Mouse (Mus musculus) midbrain, postnatal 0 days (tissue): ENCODE data around the gene Olfr555. TPM values are rescaled to one million over a fixed set of nuclear protein-coding genes. Genes with fewer than 3 reads are reported as not detected.

ENCODE experiments used
- ATAC-seq: fragments of 200-750 bp; cut with Nextera tagmentation; 2 replicates; pipeline ENCODE4 v1.8.0; 2017; ENCODE audit warnings: moderate number of reproducible peaks, mild to moderate bottlenecking, moderate TSS enrichment, moderate library complexity; ENCODE audit not compliant: low FRiP score
- DNase-seq: peaks from one replicate; pipeline ENCODE4 v3.0.0-alpha.2; 2015; ENCODE audit warnings: low spot score
- H3K27ac ChIP-seq: fragments of 300-500 bp; sonication (generic); 2 replicates; pipeline ENCODE4 v1.5.1; 2014; ENCODE audit warnings: low read depth, mild to moderate bottlenecking, low read length, mixed read lengths
- H3K27me3 ChIP-seq: fragments of 300-500 bp; sonication (generic); 2 replicates; pipeline ENCODE4 v1.6.1; 2014; ENCODE audit warnings: low read length, control low read depth, mixed read lengths; ENCODE audit not compliant: insufficient read depth
- H3K36me3 ChIP-seq: fragments of 300-500 bp; sonication (generic); 2 replicates; pipeline ENCODE4 v1.6.1; 2014; ENCODE audit warnings: low read length, control low read depth, mixed read lengths; ENCODE audit not compliant: insufficient read depth
- H3K4me1 ChIP-seq: fragments of 300-500 bp; sonication (generic); 2 replicates; pipeline ENCODE4 v1.6.1; 2014; ENCODE audit warnings: mild to moderate bottlenecking, control low read depth, antibody characterized with exemption, low read length, mixed read lengths; ENCODE audit not compliant: insufficient read depth
- H3K4me2 ChIP-seq: fragments of 300-500 bp; sonication (generic); 2 replicates; pipeline ENCODE4 v1.6.1; 2014; ENCODE audit warnings: low read depth, mild to moderate bottlenecking, low read length, mixed read lengths; ENCODE audit not compliant: poor library complexity, severe bottlenecking
- H3K4me3 ChIP-seq: fragments of 300-500 bp; sonication (generic); 2 replicates; pipeline ENCODE4 v1.5.1; 2014; ENCODE audit warnings: low read depth, mild to moderate bottlenecking, low read length, moderate library complexity
- H3K9ac ChIP-seq: fragments of 300-500 bp; sonication (generic); replicated peaks from 2 replicates; pipeline ENCODE4 v1.6.1; 2014; ENCODE audit warnings: mild to moderate bottlenecking, low read length, moderate library complexity, mixed read lengths; ENCODE audit not compliant: poor library complexity, severe bottlenecking
- H3K9me3 ChIP-seq: fragments of 300-500 bp; sonication (generic); 2 replicates; pipeline ENCODE4 v1.6.1; 2016; ENCODE audit warnings: low read length, control low read depth
- CTCF ChIP-seq: IDR thresholded peaks from 2 replicates; pipeline ENCODE4 v1.5.1; 2016; ENCODE audit warnings: antibody characterized with exemption, mild to moderate bottlenecking
- WGBS: fragments of 180-500 bp; shearing (Covaris S2); extraction: QIAGEN DNeasy Blood & Tissue Kit; methylation state at CpG from one replicate; pipeline ENCODE4 v1.1.7; 2014; 5-methylcytosine and 5-hydroxymethylcytosine counted together
- polyA plus RNA-seq: library from polyadenylated mRNA; unstranded; fragments of >200 nt; fragmentation: Nextera tagmentation; extraction: Ambion mirVana; gene quantifications from 2 replicates; pipeline ENCODE4 v1.2.1, GENCODE M21; 2015
- total RNA-seq: library from RNA; depleted of rRNA; stranded (reverse); fragments of >200 nt; gene quantifications from 2 replicates; pipeline ENCODE4 v1.2.3, GENCODE M21; 2014; rRNA removed

Olfr555 gene
- total and polyA plus RNA-seq, 2 experiments from 2014 or later = not detected

DNA sequence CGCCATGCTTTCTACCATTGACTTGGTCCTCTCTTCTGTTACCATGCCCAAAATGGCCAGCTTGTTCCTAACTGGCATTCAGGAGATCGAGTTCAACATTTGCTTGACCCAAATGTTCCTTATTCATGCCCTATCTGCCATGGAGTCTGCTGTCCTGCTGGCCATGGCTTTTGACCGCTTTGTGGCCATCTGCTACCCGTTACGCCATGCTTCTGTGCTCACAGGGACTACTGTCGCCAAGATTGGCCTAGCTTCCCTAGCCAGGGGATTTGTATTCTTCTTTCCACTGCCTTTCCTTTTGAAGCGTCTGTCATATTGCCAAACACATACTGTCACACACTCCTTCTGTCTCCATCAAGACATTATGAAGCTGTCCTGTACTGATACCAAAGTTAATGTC is 39.8 kb downstream of the Olfr555 start:
- WGBS = 90% methylated on average over 7 of the region's 7 CpGs
- no peak for ATAC-seq
- no peaks in the 10 kb centered on the region for H3K36me3 ChIP-seq

DNA sequence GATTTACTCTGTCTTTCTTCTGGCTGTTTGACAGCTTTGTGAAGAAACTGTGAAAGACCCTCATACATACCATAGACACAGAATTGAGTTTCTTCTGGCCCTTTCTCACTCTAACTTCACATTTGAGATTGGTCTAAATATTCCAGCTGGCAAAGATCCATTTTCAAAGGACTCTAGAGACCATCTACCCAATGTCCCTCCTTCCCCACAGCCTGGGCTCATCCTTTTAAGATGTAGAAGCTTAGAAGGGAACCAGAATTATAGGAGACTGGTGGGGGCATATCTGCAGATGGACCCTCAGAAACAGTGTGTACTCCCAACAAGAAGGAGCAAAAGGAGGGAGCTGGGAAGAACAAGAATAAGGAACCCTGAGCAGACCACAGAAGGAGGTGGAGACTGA is 43.3 kb downstream of the Olfr555 start, which contains the start of gene Olfr558:
TSS of gene Olfr558 (plus strand) at position 301 of the 400 bp plus-strand sequence.
- Histone ChIP-seq H3K27me3 (no peaks in the 10 kb centered on the region), H3K9ac (no peak within 1 kb of the TSS), H3K4me1 (no peaks in the 10 kb centered on the region), H3K4me3 (no peak within 1 kb of the TSS), H3K9me3 (no peaks in the 10 kb centered on the region), H3K36me3 (no peaks in the 10 kb centered on the region), H3K27ac (no peak within 1 kb of the TSS), H3K4me2 (no peak within 1 kb of the TSS)
- TF ChIP-seq CTCF = no peak
- DNase-seq (no peak), ATAC-seq (no peak)

More for the DNA sequence above, 39.8 kb downstream of the Olfr555 start:
- DNase-seq = no peak
- Histone ChIP-seq H3K27ac (no peak overlapping the region), H3K4me1 (no peaks in the 10 kb centered on the region), H3K9ac (no peak overlapping the region), H3K4me3 (no peak overlapping the region), H3K27me3 (no peaks in the 10 kb centered on the region), H3K4me2 (no peak overlapping the region), H3K9me3 (no peaks in the 10 kb centered on the region)
- no peak for TF ChIP-seq CTCF

Other genes with a start within 250 kb of the Olfr555 start
- 31.2 and 35.6 TPM in 2 replicates for gene Rrm1, start 217.1 kb upstream of the Olfr555 start, total RNA-seq
- 25.0 and 26.1 TPM in 2 replicates for gene Rrm1, start 217.1 kb upstream of the Olfr555 start, polyA plus RNA-seq
- gene Olfr543, start 177.1 kb upstream of the Olfr555 start, total RNA-seq = not detected in 2 replicates
- 0.29 and 0.38 TPM in 2 replicates for gene Olfr543, start 177.1 kb upstream of the Olfr555 start, polyA plus RNA-seq
- gene Olfr544, start 170.5 kb upstream of the Olfr555 start, total RNA-seq = not detected in 2 replicates
- gene Olfr544, start 170.5 kb upstream of the Olfr555 start, polyA plus RNA-seq = 0.12 TPM in 1 of 2 replicates, not detected in the other
- not detected in 2 replicates for gene Olfr545, start 159.2 kb upstream of the Olfr555 start, total RNA-seq
- gene Olfr545, start 159.2 kb upstream of the Olfr555 start, polyA plus RNA-seq = 0.07 and 0.17 TPM in 2 replicates
- not detected in 2 replicates for gene Olfr547, start 124.1 kb upstream of the Olfr555 start, total RNA-seq
- not detected in 2 replicates for gene Olfr547, start 124.1 kb upstream of the Olfr555 start, polyA plus RNA-seq
- gene Olfr548-ps1, start 117.9 kb upstream of the Olfr555 start, total RNA-seq = not detected in 2 replicates
- not detected in 2 replicates for gene Olfr548-ps1, start 117.9 kb upstream of the Olfr555 start, polyA plus RNA-seq
- gene Olfr549, start 109.0 kb upstream of the Olfr555 start, total RNA-seq = not detected in 2 replicates
- gene Olfr549, start 109.0 kb upstream of the Olfr555 start, polyA plus RNA-seq = not detected in 2 replicates
- gene Trim21, start 93.3 kb upstream of the Olfr555 start, total RNA-seq = 2.1 and 3.8 TPM in 2 replicates
- gene Trim21, start 93.3 kb upstream of the Olfr555 start, polyA plus RNA-seq = 0.27 and 0.42 TPM in 2 replicates
- gene Olfr550, start 87.4 kb upstream of the Olfr555 start, total RNA-seq = not detected in 2 replicates
- not detected in 2 replicates for gene Olfr550, start 87.4 kb upstream of the Olfr555 start, polyA plus RNA-seq
- gene Olfr551, start 66.9 kb upstream of the Olfr555 start, total RNA-seq = not detected in 2 replicates
- not detected in 2 replicates for gene Olfr551, start 66.9 kb upstream of the Olfr555 start, polyA plus RNA-seq
- not detected in 2 replicates for gene Olfr552, start 61.1 kb upstream of the Olfr555 start, total RNA-seq
- gene Olfr552, start 61.1 kb upstream of the Olfr555 start, polyA plus RNA-seq = not detected in 2 replicates
- gene Olfr553, start 40.6 kb upstream of the Olfr555 start, total RNA-seq = not detected in 2 replicates
- gene Olfr553, start 40.6 kb upstream of the Olfr555 start, polyA plus RNA-seq = not detected in 2 replicates
- not detected in 2 replicates for gene Olfr554, start 20.4 kb upstream of the Olfr555 start, total RNA-seq
- gene Olfr554, start 20.4 kb upstream of the Olfr555 start, polyA plus RNA-seq = not detected in 2 replicates
- gene Olfr556, start 6.1 kb downstream of the Olfr555 start, total RNA-seq = not detected in 2 replicates
- not detected in 2 replicates for gene Olfr556, start 6.1 kb downstream of the Olfr555 start, polyA plus RNA-seq
- 6.9 and 7.1 TPM in 2 replicates for gene Trim68, start 28.5 kb downstream of the Olfr555 start, total RNA-seq
- 4.9 and 5.7 TPM in 2 replicates for gene Trim68, start 28.5 kb downstream of the Olfr555 start, polyA plus RNA-seq
- gene Olfr557, start 37.1 kb downstream of the Olfr555 start, total RNA-seq = not detected in 2 replicates
- gene Olfr557, start 37.1 kb downstream of the Olfr555 start, polyA plus RNA-seq = not detected in 2 replicates
- gene Olfr558, start 43.4 kb downstream of the Olfr555 start, total RNA-seq = 0.05 and 0.16 TPM in 2 replicates
- gene Olfr558, start 43.4 kb downstream of the Olfr555 start, polyA plus RNA-seq = not detected in 2 replicates
- not detected in 2 replicates for gene Olfr33, start 60.2 kb downstream of the Olfr555 start, total RNA-seq
- not detected in 2 replicates for gene Olfr33, start 60.2 kb downstream of the Olfr555 start, polyA plus RNA-seq
- not detected in 2 replicates for gene Olfr559, start 68.7 kb downstream of the Olfr555 start, total RNA-seq
- not detected in 2 replicates for gene Olfr559, start 68.7 kb downstream of the Olfr555 start, polyA plus RNA-seq
- not detected in 2 replicates for gene Olfr560, start 100.5 kb downstream of the Olfr555 start, total RNA-seq
- gene Olfr560, start 100.5 kb downstream of the Olfr555 start, polyA plus RNA-seq = not detected in 2 replicates
- gene Olfr78, start 100.6 kb downstream of the Olfr555 start, total RNA-seq = not detected in 2 replicates
- gene Olfr78, start 100.6 kb downstream of the Olfr555 start, polyA plus RNA-seq = 0.09 and 0.10 TPM in 2 replicates
- not detected in 2 replicates for gene Olfr561, start 112.4 kb downstream of the Olfr555 start, total RNA-seq
- 0.06 TPM in 1 of 2 replicates, not detected in the other for gene Olfr561, start 112.4 kb downstream of the Olfr555 start, polyA plus RNA-seq
- gene Olfr564, start 144.7 kb downstream of the Olfr555 start, total RNA-seq = not detected in 2 replicates
- gene Olfr564, start 144.7 kb downstream of the Olfr555 start, polyA plus RNA-seq = not detected in 2 replicates
- gene Olfr566, start 199.9 kb downstream of the Olfr555 start, total RNA-seq = not detected in 2 replicates
- gene Olfr566, start 199.9 kb downstream of the Olfr555 start, polyA plus RNA-seq = not detected in 2 replicates
- gene Olfr568, start 218.3 kb downstream of the Olfr555 start, total RNA-seq = not detected in 2 replicates
- gene Olfr568, start 218.3 kb downstream of the Olfr555 start, polyA plus RNA-seq = not detected in 2 replicates
- not detected in 2 replicates for gene Olfr569, start 232.1 kb downstream of the Olfr555 start, total RNA-seq
- not detected in 2 replicates for gene Olfr569, start 232.1 kb downstream of the Olfr555 start, polyA plus RNA-seq
- not detected in 2 replicates for gene Olfr570, start 235.8 kb downstream of the Olfr555 start, total RNA-seq
- gene Olfr570, start 235.8 kb downstream of the Olfr555 start, polyA plus RNA-seq = not detected in 2 replicates